Comparison of ENCODE assay signal across 22 mouse cellular contexts in genomic region chr17:30415693-30416092, GRCm38 (mm10).
"Had no signal": no experiment of that assay in that cellular context is flagged by ENCODE, and none has a peak within 500 bp of the region (broad histone marks: within the 10 kb centered on the region; RNA-seq: fewer than 3 reads in every experiment).

No protein-coding gene starts in this region.

- H3K27me3 ChIP-seq: lung, embryonic 15.5 days; midbrain, embryonic 12.5 days; neural tube, embryonic 13.5 days; neural tube, embryonic 15.5 days; stomach, embryonic 15.5 days had no signal

- H3K4me1 ChIP-seq: lung, embryonic 15.5 days; stomach, embryonic 15.5 days had no signal

- H3K9me3 ChIP-seq: lung, embryonic 15.5 days; midbrain, embryonic 10.5 days; midbrain, embryonic 12.5 days; neural tube, embryonic 13.5 days; neural tube, embryonic 15.5 days; stomach, embryonic 15.5 days had no signal

- H3K4me3 ChIP-seq: lung, embryonic 15.5 days; midbrain, embryonic 10.5 days; midbrain, embryonic 12.5 days; myocyte; neural tube, embryonic 13.5 days; neural tube, embryonic 15.5 days; stomach, embryonic 15.5 days had no signal

- DNase-seq: liver, postnatal 0 days; lung, adult 2 months; lung, postnatal 14 days; lung, postnatal 4 days; midbrain, embryonic 14.5 days; retina, postnatal 1 day; right cerebral cortex, adult 18-20 months; right cerebral cortex, postnatal 25 days; right cerebral cortex, postnatal 4 days; thymus, adult 2 months; thymus, postnatal 25 days; thymus, postnatal 4 days had no signal

- H3K27ac ChIP-seq: lung, embryonic 15.5 days; midbrain, embryonic 10.5 days; midbrain, embryonic 12.5 days; neural tube, embryonic 13.5 days; neural tube, embryonic 15.5 days; stomach, embryonic 15.5 days; stomach, postnatal 0 days had no signal

- H3K9ac ChIP-seq: liver, postnatal 0 days; lung, embryonic 15.5 days; midbrain, embryonic 12.5 days; neural tube, embryonic 13.5 days; neural tube, embryonic 15.5 days; stomach, embryonic 15.5 days had no signal

- H3K4me2 ChIP-seq: lung, embryonic 15.5 days; midbrain, embryonic 12.5 days; neural tube, embryonic 13.5 days; neural tube, embryonic 15.5 days; stomach, embryonic 15.5 days had no signal

- H3K36me3 ChIP-seq: lung, embryonic 15.5 days; midbrain, embryonic 10.5 days; midbrain, embryonic 12.5 days; neural tube, embryonic 13.5 days; neural tube, embryonic 15.5 days; stomach, embryonic 15.5 days had no signal

- ATAC-seq: liver, postnatal 0 days; lung, postnatal 0 days; midbrain, embryonic 16.5 days had no signal
